Mouse (Mus musculus) stomach, postnatal 0 days (tissue): ENCODE results near the gene Rufy2. TPM values are rescaled to one million over a fixed set of nuclear protein-coding genes. Genes with fewer than 3 reads are reported as not detected.

ENCODE experiments used
- ATAC-seq: fragments of 200-750 bp; cut with Nextera tagmentation; 2 replicates; pipeline ENCODE4 v1.8.0; 2017; ENCODE audit not compliant: low FRiP score, low TSS enrichment
- DNase-seq: peaks from one replicate; pipeline ENCODE4 v3.0.0-alpha.2; 2016; ENCODE audit warnings: low spot score
- H3K27ac ChIP-seq: fragments of 300-500 bp; sonication (generic); replicated peaks from 2 replicates; pipeline ENCODE4 v1.5.1; 2014; ENCODE audit warnings: mild to moderate bottlenecking, control low read depth
- H3K27me3 ChIP-seq: fragments of 300-500 bp; sonication (generic); 2 replicates; pipeline ENCODE4 v1.6.1; 2014; ENCODE audit warnings: low read length; ENCODE audit not compliant: control insufficient read depth, insufficient read depth
- H3K36me3 ChIP-seq: fragments of 300-500 bp; sonication (generic); 2 replicates; pipeline ENCODE4 v1.6.1; 2014; ENCODE audit warnings: low read length, mixed read lengths; ENCODE audit not compliant: control insufficient read depth, insufficient read depth
- H3K4me1 ChIP-seq: fragments of 300-500 bp; sonication (generic); replicated peaks from 2 replicates; pipeline ENCODE4 v1.6.1; 2014; ENCODE audit warnings: antibody characterized with exemption; ENCODE audit not compliant: control insufficient read depth, insufficient read depth
- H3K4me2 ChIP-seq: fragments of 300-500 bp; sonication (generic); replicated peaks from 2 replicates; pipeline ENCODE4 v1.6.1; 2014; ENCODE audit warnings: low read depth, mild to moderate bottlenecking, control low read depth, moderate library complexity
- H3K4me3 ChIP-seq: fragments of 300-500 bp; sonication (generic); 2 replicates; pipeline ENCODE4 v1.5.1; 2014; ENCODE audit warnings: low read depth, low read length, control low read depth
- H3K9ac ChIP-seq: fragments of 300-500 bp; sonication (generic); 2 replicates; pipeline ENCODE4 v1.6.1; 2014; ENCODE audit warnings: mild to moderate bottlenecking, low read length, control low read depth, mixed read lengths
- H3K9me3 ChIP-seq: fragments of 300-500 bp; sonication (generic); 2 replicates; pipeline ENCODE4 v1.6.1; 2016; ENCODE audit warnings: low read length; ENCODE audit not compliant: control insufficient read depth
- CTCF ChIP-seq: IDR thresholded peaks from 2 replicates; pipeline ENCODE4 v1.5.1; 2016; ENCODE audit warnings: antibody characterized with exemption, low read depth, mild to moderate bottlenecking, moderate library complexity
- EP300 ChIP-seq: optimal IDR thresholded peaks from 2 replicates; pipeline ENCODE3; 2016; ENCODE audit warnings: antibody characterized with exemption
- WGBS: fragments of 180-500 bp; shearing (Covaris S2); extraction: QIAGEN DNeasy Blood & Tissue Kit; methylation state at CpG from one replicate; pipeline ENCODE4 v1.1.7; 2014; 5-methylcytosine and 5-hydroxymethylcytosine counted together
- polyA plus RNA-seq: library from polyadenylated mRNA; unstranded; fragments of >200 nt; fragmentation: Nextera tagmentation; extraction: Ambion mirVana; gene quantifications from 2 replicates; pipeline ENCODE4 v1.2.1, GENCODE M21; 2015

The Rufy2 gene
- polyA plus RNA-seq, 1 experiment from 2014 or later, result 12.8 TPM

DNA sequence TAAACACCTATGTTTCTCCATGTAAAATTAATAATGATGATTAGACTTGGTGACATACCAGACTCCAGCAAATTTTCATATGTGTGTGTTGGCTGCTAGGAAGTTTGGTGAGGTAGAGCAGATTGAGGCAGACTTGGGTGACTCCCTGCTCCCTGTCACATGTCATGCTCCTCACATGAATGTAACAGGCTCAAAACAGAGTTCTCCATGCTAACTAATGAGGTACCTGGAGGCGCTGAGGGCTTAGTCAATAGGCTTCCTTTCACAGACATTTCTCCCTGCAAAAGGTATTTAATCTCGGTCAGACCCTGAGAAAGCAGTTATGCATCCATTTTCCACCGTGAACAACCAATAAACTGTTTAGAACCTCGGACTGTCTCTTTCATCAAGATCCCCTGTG is 48.4 kb downstream of the Rufy2 start:
- no peaks in the 10 kb centered on the region for H3K4me1 ChIP-seq
- no peaks in the 10 kb centered on the region for H3K9me3 ChIP-seq
- H3K4me2 ChIP-seq, result no peak overlapping the region
- H3K9ac ChIP-seq, result no peak overlapping the region
- no peak overlapping the region for H3K27ac ChIP-seq
- TF ChIP-seq CTCF (no peak), EP300 (no peak)
- 85% methylated on average over 4 of the region's 4 CpGs for WGBS
- no peak for DNase-seq
- no peak overlapping the region for H3K4me3 ChIP-seq
- H3K36me3 ChIP-seq, result no peaks in the 10 kb centered on the region
- ATAC-seq, result no peak
- no peaks in the 10 kb centered on the region for H3K27me3 ChIP-seq

DNA sequence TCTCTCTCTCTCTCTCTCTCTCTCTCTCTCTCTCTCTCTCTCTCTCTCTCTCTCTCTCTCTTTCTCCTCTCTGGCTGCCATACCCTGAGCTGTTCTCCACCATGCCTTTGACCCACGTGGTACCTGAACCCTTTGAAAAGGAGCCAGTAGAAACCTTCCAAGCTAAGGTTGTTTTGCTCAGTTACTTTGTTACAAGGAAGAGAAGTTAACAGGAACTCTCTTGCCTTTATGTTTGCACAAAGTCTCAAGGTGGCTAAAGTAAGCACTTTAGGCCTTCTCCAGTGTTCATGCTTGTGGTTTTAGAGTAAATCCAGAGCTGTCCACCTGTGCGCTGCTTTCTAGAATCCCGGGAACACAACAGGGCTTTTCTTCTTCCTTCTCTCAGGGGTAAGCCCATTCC is 52.2 kb downstream of the Rufy2 start:
- DNase-seq (no peak), ATAC-seq (peak; percentile 49; the same call in 1 of the 2 replicates)
- Histone ChIP-seq H3K36me3 (no peaks in the 10 kb centered on the region), H3K27ac (no peak overlapping the region), H3K4me1 (no peaks in the 10 kb centered on the region), H3K27me3 (no peaks in the 10 kb centered on the region), H3K4me3 (no peak overlapping the region), H3K4me2 (no peak overlapping the region), H3K9ac (no peak overlapping the region), H3K9me3 (no peaks in the 10 kb centered on the region)
- WGBS, result 54% methylated on average over 3 of the region's 3 CpGs
- no peak for TF ChIP-seq CTCF
- TF ChIP-seq EP300, result no peak

DNA sequence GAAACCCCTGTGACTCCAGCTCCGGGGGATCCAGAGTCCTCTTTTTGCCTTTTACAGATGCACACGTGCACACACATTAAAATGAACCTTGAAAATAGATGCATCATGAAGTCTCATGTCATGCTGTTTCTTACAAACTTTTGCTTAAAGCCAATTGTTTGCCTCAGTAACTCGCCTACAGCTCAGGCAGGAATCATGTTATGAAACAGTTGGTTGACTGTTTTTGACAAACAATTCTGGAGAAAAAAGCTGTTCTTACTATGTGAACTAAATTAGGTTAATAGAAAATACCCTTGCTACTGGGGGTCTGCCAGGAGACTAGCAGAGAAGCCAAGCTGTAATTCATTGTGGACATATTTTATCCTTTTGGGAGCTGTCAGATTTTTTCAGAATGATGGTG is 52.9 kb downstream of the Rufy2 start:
- no peak overlapping the region for H3K4me2 ChIP-seq
- H3K27me3 ChIP-seq, result no peaks in the 10 kb centered on the region
- H3K27ac ChIP-seq, result no peak overlapping the region
- no peaks in the 10 kb centered on the region for H3K36me3 ChIP-seq
- no peaks in the 10 kb centered on the region for H3K4me1 ChIP-seq
- H3K9ac ChIP-seq, result no peak overlapping the region
- no peak overlapping the region for H3K4me3 ChIP-seq
- WGBS, result 66% methylated on average over 3 of the region's 3 CpGs
- ATAC-seq (no peak), DNase-seq (no peak)
- TF ChIP-seq EP300 (no peak), CTCF (no peak)
- no peaks in the 10 kb centered on the region for H3K9me3 ChIP-seq

DNA sequence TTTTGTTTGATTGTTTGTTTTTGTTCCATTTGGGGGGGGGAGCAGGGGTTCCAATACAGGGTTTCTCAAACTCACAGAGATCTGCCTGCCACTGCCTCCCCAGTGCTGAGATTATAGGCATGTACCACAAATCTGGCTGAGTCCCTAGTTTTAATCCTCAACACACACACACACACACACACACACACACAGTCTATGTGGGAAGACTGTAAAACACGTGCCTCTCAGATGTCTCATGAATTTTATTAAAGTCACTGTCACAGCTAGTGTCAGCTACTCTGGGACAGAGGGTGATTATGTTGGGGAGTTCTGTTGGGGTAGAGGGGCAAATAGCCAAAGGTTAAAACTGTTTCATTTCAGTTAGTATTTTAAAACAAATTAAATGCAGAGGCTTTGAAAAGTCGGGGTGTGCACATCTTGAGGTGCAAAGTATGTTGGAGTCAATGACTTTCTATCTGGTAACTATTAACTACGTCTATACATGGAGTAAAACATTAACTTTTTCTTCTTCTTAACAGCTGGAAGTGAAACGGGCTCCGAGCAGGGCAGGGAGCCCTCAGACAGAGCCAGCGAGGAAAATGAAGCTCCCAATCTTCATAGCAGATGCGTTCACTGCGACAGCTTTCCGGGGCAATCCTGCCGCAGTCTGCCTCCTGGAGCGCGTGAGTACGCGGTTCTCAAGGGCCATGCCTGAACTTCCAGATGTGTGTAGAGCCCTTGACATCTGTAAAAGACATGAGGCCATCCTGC is 58.7 kb downstream of the Rufy2 start:
- no peaks in the 10 kb centered on the region for H3K9me3 ChIP-seq
- H3K4me2 ChIP-seq, result no peak overlapping the region
- H3K27me3 ChIP-seq, result no peaks in the 10 kb centered on the region
- H3K4me3 ChIP-seq, result no peak overlapping the region
- H3K4me1 ChIP-seq, result no peaks in the 10 kb centered on the region
- peak; percentile 73 for ATAC-seq
- no peaks in the 10 kb centered on the region for H3K36me3 ChIP-seq
- H3K9ac ChIP-seq, result no peak overlapping the region
- DNase-seq, result no peak
- WGBS, result 51% methylated on average over 14 of the region's 14 CpGs
- H3K27ac ChIP-seq, result 0 out of 2 replicates have a peak overlapping the region, but pooled peaks have one; percentile 18
- TF ChIP-seq EP300 (no peak), CTCF (no peak)

DNA sequence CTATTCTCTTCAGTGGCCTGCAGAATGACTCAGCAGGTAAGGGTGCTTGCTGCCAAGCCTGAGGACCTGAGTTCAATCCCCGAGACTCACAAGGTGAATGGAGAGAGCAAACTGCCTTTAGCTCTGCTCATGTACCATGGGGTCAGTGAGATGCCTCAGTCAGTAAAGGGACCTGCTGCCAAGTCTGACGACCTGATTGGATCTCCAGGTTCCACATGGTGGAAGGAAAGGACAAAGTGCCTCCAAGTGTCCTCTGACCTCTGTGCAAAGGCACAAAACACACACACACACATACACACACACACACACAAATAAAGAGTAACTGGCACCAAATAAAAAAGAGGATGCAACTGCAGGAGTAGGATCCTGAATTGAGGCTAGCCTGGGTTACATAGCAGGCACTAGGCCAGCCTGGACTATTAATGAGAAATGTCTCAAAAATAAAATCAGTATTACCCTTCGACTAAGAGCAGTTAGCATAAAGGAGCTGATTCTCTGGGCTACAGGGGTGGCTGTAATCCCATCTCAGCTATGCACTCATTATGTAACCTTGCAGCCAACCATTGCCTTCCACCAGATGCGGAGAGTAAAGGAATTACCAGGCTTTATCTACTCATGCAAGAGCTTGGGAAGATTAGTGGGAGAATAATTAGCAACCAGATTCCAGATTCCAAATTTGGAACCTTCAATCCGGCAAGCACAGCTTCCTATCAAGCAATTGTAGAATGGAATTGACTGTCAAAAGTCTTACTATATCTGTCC is 60.0 kb downstream of the Rufy2 start:
- TF ChIP-seq EP300, result no peak
- TF ChIP-seq CTCF, result no peak
- no peak overlapping the region for H3K4me3 ChIP-seq
- no peaks in the 10 kb centered on the region for H3K9me3 ChIP-seq
- no peaks in the 10 kb centered on the region for H3K36me3 ChIP-seq
- H3K27ac ChIP-seq, result no peak overlapping the region
- H3K4me1 ChIP-seq, result no peaks in the 10 kb centered on the region
- no peak overlapping the region for H3K4me2 ChIP-seq
- no peaks in the 10 kb centered on the region for H3K27me3 ChIP-seq
- 78% methylated on average over 5 of the region's 5 CpGs for WGBS
- no peak overlapping the region for H3K9ac ChIP-seq
- ATAC-seq, result no peak
- DNase-seq, result no peak

DNA sequence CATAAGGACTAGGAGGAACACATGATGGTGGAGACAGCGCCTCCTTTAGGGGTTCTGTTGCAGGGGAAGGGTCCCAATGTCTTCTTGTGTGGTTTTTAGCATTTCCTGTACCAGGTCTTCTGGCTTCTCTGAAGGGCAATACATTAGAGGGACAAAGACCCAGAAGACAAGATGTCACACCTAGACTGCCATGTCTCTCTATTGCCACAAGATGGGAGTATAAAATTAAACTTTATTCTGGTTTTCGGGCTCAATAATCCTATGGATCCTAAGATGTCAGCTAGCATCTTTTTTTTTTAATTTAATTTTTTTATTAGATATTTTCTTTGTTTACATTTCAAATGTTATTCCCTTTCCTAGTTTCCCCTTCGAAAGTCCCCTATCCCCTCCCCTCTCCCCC is 63.1 kb downstream of the Rufy2 start:
- Histone ChIP-seq H3K4me1 (no peaks in the 10 kb centered on the region), H3K4me3 (no peak overlapping the region), H3K36me3 (no peaks in the 10 kb centered on the region), H3K27me3 (no peaks in the 10 kb centered on the region), H3K4me2 (no peak overlapping the region), H3K9me3 (no peaks in the 10 kb centered on the region), H3K9ac (no peak overlapping the region), H3K27ac (no peak overlapping the region)
- TF ChIP-seq EP300 (no peak), CTCF (peak; percentile 65)
- no peak for ATAC-seq
- no peak for DNase-seq
- WGBS, result 59% methylated on average over 3 of the region's 3 CpGs
